Mouse (Mus musculus): ENCODE measurements around the gene Pum3.

GRCm38 (mm10) chr19:27351700-27352099, 77.9 kb downstream of the Pum3 start:
- no peak for TF ChIP-seq POLR2A (IDR thresholded peaks at IDR 0.05; ENCODE audit: control insufficient read depth in 1 of 2, insufficient read depth in 1 of 2, low read depth in 1 of 2, low read length in 2 of 2, poor library complexity in 1 of 2)
- TF ChIP-seq ZKSCAN1 (IDR thresholded peaks at IDR 0.05; ENCODE audit: low read depth, low read length) = no peak
- no peak for TF ChIP-seq CTCF (IDR thresholded peaks at IDR 0.05 in 2 of 3, conservative IDR thresholded peaks at IDR 0.05 in 1 of 3; ENCODE audit: control insufficient read depth in 1 of 3, insufficient read depth in 1 of 3, low read depth in 2 of 3, low read length in 3 of 3, poor library complexity in 1 of 3, severe bottlenecking in 1 of 3)
